Mouse (Mus musculus) stomach, embryonic 16.5 days (tissue): ENCODE measurements at regions not wholly inside any gene's neighbourhood (a gene's known extent, or its start where the extent isn't known, plus 50 kb on each side); places are given as distances from the start of the nearest gene placed in this dataset.

Experiments used
- ATAC-seq: fragments of 200-750 bp; cut with Nextera tagmentation; 2 replicates; pipeline ENCODE4 v1.8.0; 2017; ENCODE audit warnings: moderate number of reproducible peaks, moderate TSS enrichment; ENCODE audit not compliant: insufficient read depth, low FRiP score
- H3K27ac ChIP-seq: fragments of 300-500 bp; sonication (generic); 2 replicates; pipeline ENCODE4 v1.5.1; 2014; ENCODE audit warnings: low read length
- H3K27me3 ChIP-seq: fragments of 300-500 bp; sonication (generic); 2 replicates; pipeline ENCODE4 v1.6.1; 2014; ENCODE audit warnings: low read length, control low read depth, mixed read lengths; ENCODE audit not compliant: control insufficient read depth, insufficient read depth
- H3K36me3 ChIP-seq: fragments of 300-500 bp; sonication (generic); 2 replicates; pipeline ENCODE4 v1.6.1; 2014; ENCODE audit warnings: low read length; ENCODE audit not compliant: control insufficient read depth, insufficient read depth
- H3K4me1 ChIP-seq: fragments of 300-500 bp; sonication (generic); 2 replicates; pipeline ENCODE4 v1.6.1; 2014; ENCODE audit warnings: low read length, control low read depth, mixed read lengths; ENCODE audit not compliant: control insufficient read depth, insufficient read depth
- H3K4me2 ChIP-seq: fragments of 300-500 bp; sonication (generic); 2 replicates; pipeline ENCODE4 v1.6.1; 2014; ENCODE audit warnings: low read depth, low read length, mixed read lengths
- H3K4me3 ChIP-seq: fragments of 300-500 bp; sonication (generic); replicated peaks from 2 replicates; pipeline ENCODE4 v1.5.1; 2014; ENCODE audit warnings: mild to moderate bottlenecking, low read length
- H3K9ac ChIP-seq: fragments of 300-500 bp; sonication (generic); 2 replicates; pipeline ENCODE4 v1.6.1; 2014; ENCODE audit warnings: low read length
- H3K9me3 ChIP-seq: fragments of 300-500 bp; sonication (generic); replicated peaks from 2 replicates; pipeline ENCODE4 v1.6.1; 2016; ENCODE audit warnings: low read length, control low read depth; ENCODE audit not compliant: control insufficient read depth
- WGBS: fragments of 180-500 bp; shearing (Covaris S2); extraction: QIAGEN DNeasy Blood & Tissue Kit; methylation state at CpG from one replicate; pipeline ENCODE4 v1.1.7; 2014; 5-methylcytosine and 5-hydroxymethylcytosine counted together

- no peak overlapping the region for H3K9ac ChIP-seq
- H3K9me3 ChIP-seq: no peaks in the 10 kb centered on the region
- H3K27ac ChIP-seq: no peak overlapping the region
- WGBS: 77% methylated on average over 7 of the region's 7 CpGs
- H3K4me3 ChIP-seq: no peak overlapping the region
- no peaks in the 10 kb centered on the region for H3K36me3 ChIP-seq
- no peak overlapping the region for H3K4me2 ChIP-seq
- ATAC-seq: no peak
- H3K27me3 ChIP-seq: no peaks in the 10 kb centered on the region
- H3K4me1 ChIP-seq: no peaks in the 10 kb centered on the region
Measured at GRCm38 (mm10) chr12:106632566-106632965, 622.5 kb downstream of the Vrk1 start.

DNA sequence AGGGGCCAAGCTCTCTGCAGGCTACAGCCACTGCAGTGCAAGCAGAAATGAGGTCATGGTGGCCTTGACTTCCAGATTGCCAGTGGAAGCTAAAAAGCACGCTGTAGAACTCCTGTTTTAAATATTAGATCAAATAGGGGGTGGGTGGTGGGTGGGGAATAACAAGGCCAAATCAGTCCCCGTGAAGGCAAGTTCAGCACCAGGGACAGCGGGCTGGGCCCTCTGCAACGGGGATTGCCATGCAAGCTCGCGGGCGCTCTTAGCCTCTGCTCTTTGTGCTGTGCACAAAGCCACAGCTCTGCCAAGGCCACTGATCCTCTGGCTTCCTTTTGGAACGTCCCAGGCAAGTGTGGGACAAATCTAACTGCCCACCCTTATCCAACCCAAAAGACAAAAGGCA is 623.1 kb downstream of the Vrk1 start:
- Histone ChIP-seq H3K4me2 (no peak overlapping the region), H3K9me3 (no peaks in the 10 kb centered on the region), H3K4me3 (no peak overlapping the region), H3K36me3 (no peaks in the 10 kb centered on the region), H3K4me1 (no peaks in the 10 kb centered on the region), H3K27ac (no peak overlapping the region), H3K9ac (no peak overlapping the region), H3K27me3 (no peaks in the 10 kb centered on the region)
- no peak for ATAC-seq
- 4% methylated on average over 8 of the region's 8 CpGs for WGBS

DNA sequence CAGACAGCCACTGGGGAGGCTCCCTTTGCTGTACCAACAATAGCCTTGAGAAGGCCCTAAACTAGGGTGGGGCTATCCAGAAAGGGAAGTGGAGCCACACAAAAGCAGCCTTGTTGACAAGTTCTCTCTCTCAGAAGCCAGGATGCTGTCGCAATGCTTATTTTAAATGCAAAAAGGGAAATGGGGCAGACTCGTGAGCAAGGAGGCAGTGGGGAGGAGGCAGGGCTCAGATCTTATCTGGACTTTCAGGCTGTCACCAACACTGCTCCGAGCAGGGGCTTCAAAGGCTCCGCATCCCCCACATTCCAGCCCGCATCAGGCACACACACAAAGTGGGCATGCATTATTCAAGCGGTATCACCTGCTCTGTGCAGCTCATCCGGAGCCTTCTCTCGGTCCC is 648.3 kb downstream of the Vrk1 start:
- Histone ChIP-seq H3K36me3 (no peaks in the 10 kb centered on the region), H3K4me3 (no peak overlapping the region), H3K27ac (no peak overlapping the region), H3K9me3 (no peaks in the 10 kb centered on the region), H3K4me2 (no peak overlapping the region), H3K9ac (no peak overlapping the region), H3K4me1 (no peaks in the 10 kb centered on the region), H3K27me3 (no peaks in the 10 kb centered on the region)
- ATAC-seq: no peak
- WGBS: 21% methylated on average over 8 of the region's 8 CpGs

DNA sequence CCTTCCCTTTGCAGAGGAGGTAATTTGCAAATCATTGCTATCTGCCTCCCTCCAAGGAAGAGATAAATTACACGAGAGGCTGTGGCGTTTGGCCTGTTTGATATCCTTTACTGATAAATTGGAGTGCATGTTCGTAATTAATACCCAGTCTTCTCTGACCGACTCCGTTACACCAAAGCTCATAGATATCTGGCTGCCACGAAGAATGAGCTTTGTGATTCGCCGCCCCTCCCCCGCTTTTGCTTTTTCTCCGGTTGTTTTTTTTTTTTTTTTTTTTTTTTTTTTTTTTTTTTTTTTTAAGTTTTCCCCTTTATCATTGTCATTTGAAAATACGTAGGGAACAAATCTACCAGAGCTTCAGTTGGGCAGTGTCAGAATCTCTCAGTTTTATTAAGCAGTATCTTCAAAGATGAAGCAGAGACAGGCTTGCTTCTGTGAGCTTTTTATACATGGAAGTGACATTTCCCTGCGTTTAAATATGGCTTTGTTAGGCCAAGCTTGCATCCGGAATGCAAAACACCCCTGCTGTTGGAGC is 663.3 kb downstream of the Vrk1 start:
- Histone ChIP-seq H3K27ac (no peak overlapping the region), H3K36me3 (no peaks in the 10 kb centered on the region), H3K9ac (no peak overlapping the region), H3K9me3 (no peaks in the 10 kb centered on the region), H3K4me1 (no peaks in the 10 kb centered on the region), H3K4me2 (no peak overlapping the region), H3K4me3 (no peak overlapping the region), H3K27me3 (no peaks in the 10 kb centered on the region)
- 24% methylated on average over 13 of the region's 13 CpGs for WGBS
- ATAC-seq: no peak

DNA sequence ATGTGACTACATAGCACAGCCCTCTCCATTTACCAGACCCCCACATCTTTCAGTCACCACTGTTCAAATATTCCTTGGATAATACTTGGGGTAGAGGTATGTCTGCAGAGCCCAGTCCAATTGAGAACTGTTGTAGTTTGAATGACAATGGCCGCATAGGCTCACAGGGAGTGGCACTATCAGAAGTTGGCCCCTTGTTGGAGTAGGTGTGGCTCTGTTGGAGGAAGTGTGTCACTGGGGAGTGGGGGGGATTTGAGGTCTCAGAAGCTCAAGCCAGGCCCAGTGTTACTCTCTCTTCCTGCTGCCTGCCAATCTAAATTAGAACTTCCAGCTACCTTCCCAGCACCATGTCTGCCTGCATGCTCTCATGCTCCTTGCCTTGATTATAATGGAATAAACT is 664.7 kb downstream of the Vrk1 start:
- no peaks in the 10 kb centered on the region for H3K27me3 ChIP-seq
- no peaks in the 10 kb centered on the region for H3K9me3 ChIP-seq
- no peaks in the 10 kb centered on the region for H3K4me1 ChIP-seq
- no peak for ATAC-seq
- WGBS: 93% methylated on average over 1 of the region's 1 CpGs
- H3K27ac ChIP-seq: no peak overlapping the region
- H3K9ac ChIP-seq: no peak overlapping the region
- no peaks in the 10 kb centered on the region for H3K36me3 ChIP-seq
- H3K4me2 ChIP-seq: no peak overlapping the region
- H3K4me3 ChIP-seq: no peak overlapping the region

DNA sequence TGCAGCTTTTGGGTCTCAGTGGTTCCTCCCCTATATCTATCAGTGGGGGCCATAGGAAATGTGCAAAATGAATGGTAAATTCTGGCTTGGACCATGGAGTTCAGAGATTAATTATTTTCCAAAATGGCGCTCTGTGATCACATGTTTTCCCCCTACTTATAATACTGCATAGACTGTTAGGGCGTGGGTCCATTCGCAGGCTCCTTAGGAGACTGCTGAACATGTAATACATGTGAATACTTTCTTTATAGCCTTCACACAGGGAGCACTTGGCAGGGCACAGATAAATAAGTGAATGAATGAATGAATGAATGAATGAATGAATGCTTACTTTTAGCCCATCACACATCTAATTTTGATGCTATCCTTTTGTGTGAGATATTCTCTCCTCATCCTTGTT is 666.1 kb downstream of the Vrk1 start:
- no peak overlapping the region for H3K4me2 ChIP-seq
- 95% methylated on average over 3 of the region's 3 CpGs for WGBS
- no peaks in the 10 kb centered on the region for H3K36me3 ChIP-seq
- no peak overlapping the region for H3K9ac ChIP-seq
- no peak for ATAC-seq
- H3K4me3 ChIP-seq: no peak overlapping the region
- H3K4me1 ChIP-seq: no peaks in the 10 kb centered on the region
- no peaks in the 10 kb centered on the region for H3K9me3 ChIP-seq
- no peaks in the 10 kb centered on the region for H3K27me3 ChIP-seq
- no peak overlapping the region for H3K27ac ChIP-seq

DNA sequence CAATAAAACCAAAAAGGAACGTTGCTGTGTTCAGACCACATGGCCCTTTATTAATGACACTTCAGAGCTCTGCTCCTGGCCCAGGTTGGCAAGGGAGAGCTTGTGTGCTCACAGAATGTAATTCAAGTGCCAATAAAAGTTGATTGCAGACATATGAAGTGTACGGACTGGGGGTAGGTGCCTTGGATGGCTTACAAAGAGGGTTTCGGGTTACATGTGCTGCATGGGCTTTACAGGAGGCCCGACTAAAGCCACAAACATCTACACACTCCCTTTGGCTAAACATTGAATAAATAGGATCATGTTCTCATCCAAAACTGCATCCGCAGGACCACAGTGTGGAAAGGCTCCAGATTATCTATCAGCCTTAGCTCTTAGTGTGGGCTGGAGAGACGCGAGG is 666.5 kb downstream of the Vrk1 start:
- H3K4me2 ChIP-seq: no peak overlapping the region
- no peak overlapping the region for H3K4me3 ChIP-seq
- no peak overlapping the region for H3K9ac ChIP-seq
- H3K4me1 ChIP-seq: no peaks in the 10 kb centered on the region
- H3K36me3 ChIP-seq: no peaks in the 10 kb centered on the region
- WGBS: 51% methylated on average over 7 of the region's 7 CpGs
- H3K27me3 ChIP-seq: no peaks in the 10 kb centered on the region
- H3K27ac ChIP-seq: no peak overlapping the region
- no peak for ATAC-seq
- H3K9me3 ChIP-seq: no peaks in the 10 kb centered on the region

DNA sequence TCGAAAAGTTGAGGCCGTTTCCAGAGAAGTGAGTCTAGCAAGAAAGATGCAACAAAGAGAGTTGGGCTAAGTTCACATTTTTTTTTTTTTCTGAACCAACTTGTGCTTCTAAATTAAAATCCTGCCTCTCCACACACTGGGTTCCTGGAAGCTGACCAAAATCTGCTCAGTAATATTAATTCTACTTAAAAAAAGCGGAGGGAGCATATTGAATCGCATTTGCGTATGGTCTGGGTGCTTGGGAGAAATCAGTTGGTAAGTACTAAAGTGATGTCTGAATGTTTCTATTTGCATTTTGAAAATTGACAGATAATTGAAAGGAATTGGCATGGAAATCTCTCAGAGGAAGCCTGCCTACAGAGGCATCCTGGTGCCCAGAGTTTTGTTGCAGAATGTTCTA is 676.0 kb downstream of the Vrk1 start:
- H3K4me3 ChIP-seq: no peak overlapping the region
- no peak overlapping the region for H3K4me2 ChIP-seq
- H3K36me3 ChIP-seq: no peaks in the 10 kb centered on the region
- H3K9me3 ChIP-seq: no peaks in the 10 kb centered on the region
- H3K27me3 ChIP-seq: no peaks in the 10 kb centered on the region; the same call in 1 of the 2 replicates
- H3K27ac ChIP-seq: no peak overlapping the region
- WGBS: 79% methylated on average over 5 of the region's 5 CpGs
- H3K4me1 ChIP-seq: no peaks in the 10 kb centered on the region
- no peak for ATAC-seq
- H3K9ac ChIP-seq: no peak overlapping the region

- Histone ChIP-seq H3K4me3 (no peak overlapping the region), H3K36me3 (no peaks in the 10 kb centered on the region), H3K4me1 (no peaks in the 10 kb centered on the region), H3K27ac (no peak overlapping the region), H3K9ac (no peak overlapping the region), H3K9me3 (no peaks in the 10 kb centered on the region), H3K4me2 (no peak overlapping the region), H3K27me3 (no peaks in the 10 kb centered on the region; the same call in 1 of the 2 replicates)
- ATAC-seq: no peak
- WGBS: 27% methylated on average over 12 of the region's 12 CpGs
Measured at GRCm38 (mm10) chr12:106687751-106688150, 677.7 kb downstream of the Vrk1 start.
